ENCODE assay signal across 8 mouse cellular contexts in genomic region chr10:58713855-58714788, GRCm38 (mm10). TPM values are rescaled to one million over a fixed set of nuclear protein-coding genes. Genes with fewer than 3 reads are reported as not detected.
A peak's percentile ranks its signal among the peaks of the same experiment; 100 is the strongest.
DNase-seq lines count a peak whose midpoint lies in the region; ATAC-seq and TF ChIP-seq lines count a peak whose summit lies in the region.

No protein-coding gene starts in this region.

- no peak for TF ChIP-seq CTCF in lung, postnatal 0 days (IDR thresholded peaks at IDR 0.05)

- H3K36me3 ChIP-seq in midbrain, embryonic 14.5 days (ENCODE audit: control insufficient read depth, insufficient read depth, low read length) = no peaks in the 10 kb centered on the region
- no peaks in the 10 kb centered on the region for H3K36me3 ChIP-seq in midbrain, embryonic 11.5 days (ENCODE audit: control insufficient read depth, insufficient read depth, low read length)
- H3K36me3 ChIP-seq in embryonic facial prominence, embryonic 11.5 days (replicated peaks; ENCODE audit: control insufficient read depth, insufficient read depth, low read depth, low read length) = no peaks in the 10 kb centered on the region
- no peaks in the 10 kb centered on the region for H3K36me3 ChIP-seq in hindbrain, embryonic 16.5 days (ENCODE audit: control insufficient read depth, insufficient read depth, low read length)
- H3K36me3 ChIP-seq in lung, postnatal 0 days (ENCODE audit: insufficient read depth, low read length) = no peaks in the 10 kb centered on the region

- no peak for ATAC-seq in midbrain, embryonic 14.5 days (ENCODE audit: low FRiP score, low TSS enrichment)
- no peak for ATAC-seq in midbrain, embryonic 11.5 days (ENCODE audit: low FRiP score)
- no peak for ATAC-seq in embryonic facial prominence, embryonic 11.5 days (replicated peaks; ENCODE audit: insufficient number of reproducible peaks, low FRiP score, low TSS enrichment, low read depth)
- no peak for ATAC-seq in hindbrain, embryonic 16.5 days
- ATAC-seq in lung, postnatal 0 days = no peak

- DNase-seq in midbrain, embryonic 14.5 days = peak; percentile 23
- DNase-seq in midbrain, embryonic 11.5 days (ENCODE audit: low spot score, missing footprints) = no peak
- peak; percentile 31 for DNase-seq in embryonic facial prominence, embryonic 11.5 days (ENCODE audit: low spot score)
- DNase-seq in lung, postnatal 0 days (ENCODE audit: low spot score) = peak; percentile 14
- DNase-seq in thymus, postnatal 14 days = peak; percentile 53
- no peak for DNase-seq in urinary bladder, adult 2 months (ENCODE audit: low spot score)
- no peak for DNase-seq in spleen, postnatal 4 days (ENCODE audit: low spot score in 2 of 2)

- peak overlapping the region; percentile 11; the same call in 1 of the 2 replicates for H3K4me2 ChIP-seq in midbrain, embryonic 14.5 days (ENCODE audit: low read length)
- no peak overlapping the region for H3K4me2 ChIP-seq in midbrain, embryonic 11.5 days
- H3K4me2 ChIP-seq in embryonic facial prominence, embryonic 11.5 days (ENCODE audit: low read depth, low read length) = peak overlapping the region; percentile 24; the same call in 1 of the 2 replicates
- peak overlapping the region; percentile 45 for H3K4me2 ChIP-seq in hindbrain, embryonic 16.5 days (ENCODE audit: low read length)
- peak overlapping the region; percentile 55 for H3K4me2 ChIP-seq in lung, postnatal 0 days (replicated peaks; ENCODE audit: low read depth, low read length)

- H3K4me1 ChIP-seq in midbrain, embryonic 14.5 days (ENCODE audit: control insufficient read depth, insufficient read depth, low read length) = no peaks in the 10 kb centered on the region
- H3K4me1 ChIP-seq in midbrain, embryonic 11.5 days (ENCODE audit: control insufficient read depth, insufficient read depth, low read length) = no peaks in the 10 kb centered on the region
- no peaks in the 10 kb centered on the region for H3K4me1 ChIP-seq in embryonic facial prominence, embryonic 11.5 days (ENCODE audit: control insufficient read depth, insufficient read depth, low read length)
- H3K4me1 ChIP-seq in hindbrain, embryonic 16.5 days (ENCODE audit: control insufficient read depth, insufficient read depth, low read depth, low read length) = peaks cover 3% of the 10 kb centered on the region; the same call in 1 of the 2 replicates
- H3K4me1 ChIP-seq in lung, postnatal 0 days (ENCODE audit: insufficient read depth, low read depth, low read length) = peaks cover 2% of the 10 kb centered on the region; the same call in 1 of the 2 replicates

- TF ChIP-seq EP300 in lung, postnatal 0 days (IDR thresholded peaks at IDR 0.05) = no peak

- no peaks in the 10 kb centered on the region for H3K27me3 ChIP-seq in midbrain, embryonic 14.5 days (ENCODE audit: control insufficient read depth, insufficient read depth, low read length)
- H3K27me3 ChIP-seq in midbrain, embryonic 11.5 days (ENCODE audit: control insufficient read depth, insufficient read depth, low read length) = no peaks in the 10 kb centered on the region
- no peaks in the 10 kb centered on the region for H3K27me3 ChIP-seq in embryonic facial prominence, embryonic 11.5 days (ENCODE audit: control insufficient read depth, insufficient read depth, low read length)
- H3K27me3 ChIP-seq in hindbrain, embryonic 16.5 days (replicated peaks; ENCODE audit: control insufficient read depth, insufficient read depth, low read length) = no peaks in the 10 kb centered on the region
- H3K27me3 ChIP-seq in lung, postnatal 0 days (replicated peaks; ENCODE audit: insufficient read depth, low read length) = no peaks in the 10 kb centered on the region

- no peak overlapping the region for H3K4me3 ChIP-seq in midbrain, embryonic 14.5 days (replicated peaks; ENCODE audit: low read depth, low read length)
- H3K4me3 ChIP-seq in midbrain, embryonic 11.5 days (ENCODE audit: low read depth, low read length) = no peak overlapping the region
- no peak overlapping the region for H3K4me3 ChIP-seq in embryonic facial prominence, embryonic 11.5 days (ENCODE audit: low read depth, low read length)
- no peak overlapping the region; the same call in 1 of the 2 replicates for H3K4me3 ChIP-seq in hindbrain, embryonic 16.5 days (ENCODE audit: low read length)
- peak overlapping the region; percentile 31 for H3K4me3 ChIP-seq in lung, postnatal 0 days (ENCODE audit: low read depth, low read length)

- 66% methylated on average over 24 of the region's 24 CpGs for WGBS in midbrain, embryonic 14.5 days
- WGBS in midbrain, embryonic 11.5 days = 60% methylated on average over 24 of the region's 24 CpGs
- 27% methylated on average over 24 of the region's 24 CpGs for WGBS in embryonic facial prominence, embryonic 11.5 days
- 39% methylated on average over 24 of the region's 24 CpGs for WGBS in hindbrain, embryonic 16.5 days
- WGBS in lung, postnatal 0 days = 9% methylated on average over 24 of the region's 24 CpGs

- H3K9me3 ChIP-seq in midbrain, embryonic 14.5 days (ENCODE audit: control insufficient read depth, low read length) = no peaks in the 10 kb centered on the region
- no peaks in the 10 kb centered on the region; the same call in 1 of the 2 replicates for H3K9me3 ChIP-seq in midbrain, embryonic 11.5 days (ENCODE audit: control insufficient read depth, low read length)
- H3K9me3 ChIP-seq in embryonic facial prominence, embryonic 11.5 days (replicated peaks; ENCODE audit: control insufficient read depth, low read length) = no peaks in the 10 kb centered on the region
- no peaks in the 10 kb centered on the region for H3K9me3 ChIP-seq in hindbrain, embryonic 16.5 days (ENCODE audit: control insufficient read depth, low read length)
- H3K9me3 ChIP-seq in lung, postnatal 0 days (ENCODE audit: low read length) = no peaks in the 10 kb centered on the region

- H3K27ac ChIP-seq in midbrain, embryonic 14.5 days (replicated peaks; ENCODE audit: low read depth, low read length) = no peak overlapping the region
- H3K27ac ChIP-seq in midbrain, embryonic 11.5 days (ENCODE audit: low read depth, low read length) = no peak overlapping the region
- H3K27ac ChIP-seq in embryonic facial prominence, embryonic 11.5 days (replicated peaks; ENCODE audit: low read depth, low read length) = no peak overlapping the region
- H3K27ac ChIP-seq in hindbrain, embryonic 16.5 days (ENCODE audit: low read depth, low read length) = no peak overlapping the region
- H3K27ac ChIP-seq in lung, postnatal 0 days (ENCODE audit: low read length) = no peak overlapping the region

- H3K9ac ChIP-seq in midbrain, embryonic 14.5 days (replicated peaks; ENCODE audit: low read length) = no peak overlapping the region
- no peak overlapping the region for H3K9ac ChIP-seq in midbrain, embryonic 11.5 days (ENCODE audit: low read length)
- no peak overlapping the region for H3K9ac ChIP-seq in embryonic facial prominence, embryonic 11.5 days (replicated peaks; ENCODE audit: low read length)
- H3K9ac ChIP-seq in hindbrain, embryonic 16.5 days (ENCODE audit: low read depth, low read length) = no peak overlapping the region
- H3K9ac ChIP-seq in lung, postnatal 0 days (replicated peaks; ENCODE audit: low read depth) = peak overlapping the region; percentile 29; the same call in 1 of the 2 replicates

RNA-seq across cellular contexts. Expression of gene Gm17542, which starts 3.9 kb away (rescaled TPM):
- polyA plus RNA-seq in midbrain, embryonic 14.5 days (2014; fragmentation: Nextera tagmentation; extraction: Ambion mirVana) = not detected in 2 replicates
- polyA plus RNA-seq in midbrain, embryonic 11.5 days (2014; fragmentation: Nextera tagmentation; extraction: Ambion mirVana) = not detected in 2 replicates
- polyA plus RNA-seq in embryonic facial prominence, embryonic 11.5 days (2014; fragmentation: Nextera tagmentation; extraction: Ambion mirVana) = not detected in 2 replicates
- not detected in 2 replicates for polyA plus RNA-seq in hindbrain, embryonic 16.5 days (2015; fragmentation: Nextera tagmentation; extraction: Ambion mirVana)
- not detected in 2 replicates for polyA plus RNA-seq in lung, postnatal 0 days (2015; fragmentation: Nextera tagmentation; extraction: Ambion mirVana)
- not detected in 2 replicates for polyA plus RNA-seq in urinary bladder, adult 2 months (2012; rRNA removed)

RNA-seq across cellular contexts. Expression of gene Edar, which starts 38.7 kb away (rescaled TPM):
- polyA plus RNA-seq in midbrain, embryonic 14.5 days (2014; fragmentation: Nextera tagmentation; extraction: Ambion mirVana) = 0.09 and 0.41 TPM in 2 replicates
- 0.18 and 0.59 TPM in 2 replicates for polyA plus RNA-seq in midbrain, embryonic 11.5 days (2014; fragmentation: Nextera tagmentation; extraction: Ambion mirVana)
- polyA plus RNA-seq in embryonic facial prominence, embryonic 11.5 days (2014; fragmentation: Nextera tagmentation; extraction: Ambion mirVana) = 0.52 and 0.78 TPM in 2 replicates
- 0.15 and 0.56 TPM in 2 replicates for polyA plus RNA-seq in hindbrain, embryonic 16.5 days (2015; fragmentation: Nextera tagmentation; extraction: Ambion mirVana)
- 0.51 and 0.64 TPM in 2 replicates for polyA plus RNA-seq in lung, postnatal 0 days (2015; fragmentation: Nextera tagmentation; extraction: Ambion mirVana)
- 1.4 and 1.5 TPM in 2 replicates for polyA plus RNA-seq in urinary bladder, adult 2 months (2012; rRNA removed)

Comparison
In these comparisons a context has a peak if more than half of its experiments do, and no peak if none do; other contexts are left out.
1. DNase-seq: peak in midbrain, embryonic 14.5 days (single experiment), embryonic facial prominence, embryonic 11.5 days (single experiment), lung, postnatal 0 days (single experiment) and thymus, postnatal 14 days (single experiment); none in midbrain, embryonic 11.5 days (single experiment), urinary bladder, adult 2 months (single experiment) and spleen, postnatal 4 days (0 of 2).